Mouse (Mus musculus) heart, adult 2 months (tissue): ENCODE data around the gene Gm12117.

ENCODE experiments used
- CTCF ChIP-seq: fragments of 200-600 bp; IDR thresholded peaks from 2 replicates; pipeline ENCODE4 v1.8.1; 2022; ENCODE audit warnings: antibody characterized with exemption, mild to moderate bottlenecking, moderate library complexity
- EP300 ChIP-seq: fragments of 200-500 bp; IDR thresholded peaks from 2 replicates; pipeline ENCODE4 v1.6.1; 2011; ENCODE audit warnings: low read depth, low read length, control low read depth; ENCODE audit not compliant: insufficient read depth

- TF ChIP-seq CTCF (no peak), EP300 (no peak)
Observed at GRCm38 (mm10) chr11:33232056-33232455, 44.5 kb downstream of the Gm12117 start.
